Mouse (Mus musculus) E14TG2a.4 (cell line): Measurements from ENCODE around the gene Ndrg3.

Source experiments
- CTCF ChIP-seq: conservative IDR thresholded peaks from 2 replicates; pipeline ENCODE4 v1.5.1; 2014; ENCODE audit warnings: low read length
- NANOG ChIP-seq: IDR thresholded peaks from 2 replicates; pipeline ENCODE4 v1.6.1; 2014; ENCODE audit warnings: borderline replicate concordance, low read length, mixed read lengths
- POU5F1 ChIP-seq: IDR thresholded peaks from 2 replicates; pipeline ENCODE4 v1.6.1; 2014; ENCODE audit warnings: low read length, borderline replicate concordance

DNA sequence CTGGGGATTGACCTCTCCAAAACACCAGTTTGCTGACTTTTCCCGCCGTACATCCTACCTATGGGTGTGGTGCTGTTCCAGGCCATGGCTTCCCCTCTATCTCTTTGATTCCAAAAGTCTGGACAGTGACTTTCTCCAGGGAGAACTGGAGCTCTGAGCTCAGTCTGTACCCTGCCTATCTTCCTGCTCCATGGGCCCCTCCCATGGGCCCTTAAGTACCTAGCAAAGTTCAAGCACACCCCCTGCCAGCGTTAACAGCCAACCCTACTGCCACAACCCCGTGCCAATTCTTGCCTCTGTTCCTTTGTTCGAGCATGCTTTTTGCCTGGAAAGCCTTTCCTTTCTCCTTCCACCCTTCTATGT, 15.4 kb upstream of the Ndrg3 start:
- TF ChIP-seq CTCF, result no peak
- no peak for TF ChIP-seq NANOG
- no peak for TF ChIP-seq POU5F1
